Mouse (Mus musculus): ENCODE data around the gene Gm10058.
"Not testable (repeated sequence)": the region's sequence is repeated elsewhere in the genome, so short reads cannot be mapped to it uniquely, and the experiment has no call there.

Gene Gm10058

DNA sequence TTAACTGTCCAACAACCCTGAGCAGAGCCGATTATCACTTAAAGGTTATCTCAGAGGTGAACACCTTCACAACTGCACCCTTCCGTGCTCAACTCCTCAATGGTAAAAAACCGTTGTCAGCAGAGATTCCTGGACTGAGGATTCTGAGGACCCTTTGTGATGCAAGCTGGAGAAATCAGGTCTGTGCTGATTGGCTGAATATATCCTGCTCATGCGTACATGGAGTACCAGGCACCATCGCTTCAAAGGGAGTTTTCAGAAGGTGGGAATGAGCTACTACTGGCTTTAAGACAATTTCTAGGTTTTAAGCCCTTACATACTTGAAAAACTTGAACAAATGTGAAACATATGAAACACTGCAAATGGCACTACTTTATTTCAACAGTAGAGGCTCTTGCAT lies at the start of gene Gm10058:
Gene Gm10058, minus strand, starts transcription at position 101 of the 400 bp plus-strand sequence.
- DNase-seq, result not testable (repeated sequence)
